Mouse (Mus musculus) liver, adult 2 months (tissue): ENCODE measurements around the gene Msh5. TPM values are rescaled to one million over a fixed set of nuclear protein-coding genes. Genes with fewer than 3 reads are reported as not detected.

ENCODE experiments used
- DNase-seq: peaks from one replicate; pipeline ENCODE4 v3.0.0-alpha.2; 2011; ENCODE audit warnings: low read depth, low spot score; ENCODE audit errors: extremely low read depth
- H3K27ac ChIP-seq: fragments of 200-500 bp; replicated peaks from 2 replicates; pipeline ENCODE4 v1.5.1; 2012; ENCODE audit warnings: low read depth, mild to moderate bottlenecking, control low read depth, inconsistent platforms, low read length; ENCODE audit not compliant: insufficient read depth
- H3K27me3 ChIP-seq: fragments of 200-500 bp; 2 replicates; pipeline ENCODE4 v1.6.1; 2012; ENCODE audit warnings: mild to moderate bottlenecking, moderate library complexity, low read length, inconsistent platforms; ENCODE audit not compliant: control insufficient read depth, insufficient read depth
- H3K36me3 ChIP-seq: fragments of 200-500 bp; 2 replicates; pipeline ENCODE4 v1.6.1; 2012; ENCODE audit warnings: low read length, inconsistent platforms; ENCODE audit not compliant: control insufficient read depth, insufficient read depth
- H3K4me1 ChIP-seq: fragments of 200-500 bp; 2 replicates; pipeline ENCODE4 v1.6.1; 2011; ENCODE audit warnings: low read length; ENCODE audit not compliant: control insufficient read depth, insufficient read depth
- H3K4me3 ChIP-seq: fragments of 200-500 bp; 2 replicates; pipeline ENCODE4 v1.5.1; 2011; ENCODE audit warnings: low read depth, mild to moderate bottlenecking, control low read depth, low read length, moderate library complexity; ENCODE audit not compliant: insufficient read depth
- H3K79me2 ChIP-seq: fragments of 200-500 bp; 2 replicates; pipeline ENCODE4 v1.6.1; 2012; ENCODE audit warnings: inconsistent platforms, mild to moderate bottlenecking, low read length, moderate library complexity; ENCODE audit not compliant: control insufficient read depth, insufficient read depth
- H3K9ac ChIP-seq: fragments of 200-500 bp; 2 replicates; pipeline ENCODE4 v1.6.1; 2012; ENCODE audit warnings: low read depth, mild to moderate bottlenecking, control low read depth, inconsistent platforms, low read length
- CTCF ChIP-seq: fragments of 200-500 bp; IDR thresholded peaks from 2 replicates; pipeline ENCODE4 v1.5.1; 2011; ENCODE audit warnings: low read depth, low read length, control low read depth
- POLR2A ChIP-seq: fragments of 200-500 bp; IDR thresholded peaks from 2 replicates; pipeline ENCODE4 v1.6.1; 2011; ENCODE audit warnings: low read length, control low read depth; ENCODE audit not compliant: insufficient read depth; ENCODE audit errors: extremely low read depth
- WGBS: fragments of 180-500 bp; shearing (Covaris S2); methylation state at CpG from one replicate; pipeline ENCODE4 v1.1.7; 2018; 5-methylcytosine and 5-hydroxymethylcytosine counted together
- polyA plus RNA-seq: library from polyadenylated mRNA; depleted of rRNA; stranded (reverse); fragments of >200 nt; gene quantifications from 2 replicates; pipeline ENCODE4 v1.2.3, GENCODE M21; 2012
- total RNA-seq: library from RNA; depleted of rRNA; stranded (reverse); fragments of >200 nt; gene quantifications from 2 replicates; pipeline ENCODE4 v1.2.3, GENCODE M21; 2014

The Msh5 gene
- total and polyA plus RNA-seq, 2 experiments = 2.0 to 3.9 TPM

- Histone ChIP-seq H3K27me3 (peaks cover 2% of the 10 kb centered on the region; the same call in 1 of the 2 replicates), H3K36me3 (no peaks in the 10 kb centered on the region), H3K9ac (no peak within 1 kb of the TSS), H3K79me2 (no peaks in the 10 kb centered on the region), H3K27ac (no peak within 1 kb of the TSS), H3K4me1 (no peaks in the 10 kb centered on the region), H3K4me3 (peak within 1 kb of the TSS; percentile 24)
- 5% methylated on average over 48 of the region's 48 CpGs for WGBS
- DNase-seq = no peak
- TF ChIP-seq POLR2A = no peak
- no peak for TF ChIP-seq CTCF
Measured at GRCm38 (mm10) chr17:35064951-35065947, 18.7 kb upstream of the Msh5 start, which contains the start of gene Ly6g6c. Gene Ly6g6c (plus strand): TSS chr17:35065388.

DNA sequence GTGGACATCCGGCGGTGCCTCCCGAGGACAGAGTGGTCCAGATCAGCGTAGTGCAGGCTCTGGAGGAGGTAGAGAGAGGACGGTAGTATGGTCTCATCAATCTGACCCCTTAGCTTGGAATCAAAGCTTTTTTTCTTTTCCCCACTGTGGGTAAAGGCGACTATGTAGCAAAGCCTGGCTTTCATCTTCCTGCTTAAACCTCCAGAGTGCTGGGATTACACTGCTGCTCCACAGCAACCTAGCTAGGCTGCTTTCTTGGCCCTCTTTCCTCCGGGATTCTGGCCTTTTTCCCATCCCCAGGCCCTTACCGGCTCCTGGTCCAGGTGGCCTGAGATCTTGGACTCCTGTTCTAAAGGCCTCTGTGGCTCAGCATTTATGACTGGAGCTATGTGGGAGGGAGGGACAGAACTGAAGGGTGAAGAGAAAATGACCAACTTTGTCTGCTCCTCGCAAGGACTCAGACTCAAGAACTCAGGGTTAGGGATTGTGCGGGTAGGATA is 17.9 kb upstream of the Msh5 start:
- H3K36me3 ChIP-seq = no peaks in the 10 kb centered on the region
- peaks cover under 1% of the 10 kb centered on the region; the same call in 1 of the 2 replicates for H3K4me1 ChIP-seq
- no peak overlapping the region for H3K4me3 ChIP-seq
- H3K27me3 ChIP-seq = peaks cover 2% of the 10 kb centered on the region; the same call in 1 of the 2 replicates
- WGBS = 45% methylated on average over 10 of the region's 10 CpGs
- H3K79me2 ChIP-seq = no peaks in the 10 kb centered on the region
- DNase-seq = no peak
- no peak overlapping the region for H3K27ac ChIP-seq
- no peak overlapping the region for H3K9ac ChIP-seq
- TF ChIP-seq CTCF (no peak), POLR2A (no peak)

GRCm38 (mm10) chr17:35063466-35063865 is 16.9 kb upstream of the Msh5 start:
- no peak for DNase-seq
- no peak overlapping the region for H3K27ac ChIP-seq
- H3K4me3 ChIP-seq = no peak overlapping the region
- H3K4me1 ChIP-seq = peaks cover 3% of the 10 kb centered on the region; the same call in 1 of the 2 replicates
- H3K9ac ChIP-seq = no peak overlapping the region
- no peaks in the 10 kb centered on the region for H3K36me3 ChIP-seq
- 91% methylated on average over 3 of the region's 3 CpGs for WGBS
- TF ChIP-seq POLR2A (no peak), CTCF (no peak)
- H3K27me3 ChIP-seq = peaks cover 2% of the 10 kb centered on the region; the same call in 1 of the 2 replicates
- no peaks in the 10 kb centered on the region for H3K79me2 ChIP-seq

DNA sequence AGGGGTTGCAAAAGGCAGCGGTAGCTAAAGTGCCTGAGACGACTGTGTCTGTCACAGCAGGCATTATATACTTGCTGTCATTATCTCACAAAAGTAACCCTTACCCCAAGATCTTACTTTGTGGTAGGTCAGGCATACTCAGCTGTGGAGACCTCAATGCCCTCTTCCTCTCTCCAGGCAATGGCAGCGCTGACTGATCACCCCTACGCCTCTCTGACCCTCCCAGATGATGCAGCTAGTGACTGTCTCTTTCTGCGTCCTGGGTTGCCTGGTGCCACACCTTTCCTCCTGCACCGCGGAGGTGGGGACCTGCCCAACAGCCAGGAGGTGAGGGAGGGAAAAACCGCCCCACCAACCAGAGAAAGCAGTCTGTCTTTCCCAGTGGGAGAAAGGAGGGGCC is 14.8 kb upstream of the Msh5 start:
- Histone ChIP-seq H3K36me3 (peaks cover 2% of the 10 kb centered on the region; the same call in 1 of the 2 replicates), H3K27me3 (peaks cover 2% of the 10 kb centered on the region; the same call in 1 of the 2 replicates), H3K9ac (no peak overlapping the region), H3K79me2 (no peaks in the 10 kb centered on the region), H3K4me3 (no peak overlapping the region), H3K4me1 (peaks cover 3% of the 10 kb centered on the region; the same call in 1 of the 2 replicates), H3K27ac (no peak overlapping the region)
- no peak for DNase-seq
- 91% methylated on average over 8 of the region's 8 CpGs for WGBS
- no peak for TF ChIP-seq POLR2A
- no peak for TF ChIP-seq CTCF

- DNase-seq = no peak
- Histone ChIP-seq H3K27me3 (no peaks in the 10 kb centered on the region; the same call in 1 of the 2 replicates), H3K4me3 (no peak overlapping the region), H3K79me2 (no peaks in the 10 kb centered on the region), H3K36me3 (peaks cover 2% of the 10 kb centered on the region; the same call in 1 of the 2 replicates), H3K4me1 (peaks cover 3% of the 10 kb centered on the region; the same call in 1 of the 2 replicates), H3K9ac (no peak overlapping the region), H3K27ac (no peak overlapping the region)
- WGBS = 76% methylated on average over 22 of the region's 22 CpGs
- TF ChIP-seq POLR2A = no peak
- TF ChIP-seq CTCF = no peak
Measured at GRCm38 (mm10) chr17:35060737-35061297, 14.3 kb upstream of the Msh5 start.
